Mouse (Mus musculus) heart, embryonic 16.5 days (tissue): ENCODE data around the gene Sfmbt2. TPM values are rescaled to one million over a fixed set of nuclear protein-coding genes. Genes with fewer than 3 reads are reported as not detected.
"Not testable (repeated sequence)": the region's sequence is repeated elsewhere in the genome, so short reads cannot be mapped to it uniquely, and the experiment has no call there.

Source experiments
- ATAC-seq: fragments of 200-750 bp; cut with Nextera tagmentation; replicated peaks from 2 replicates; pipeline ENCODE4 v1.8.0; 2017; ENCODE audit warnings: moderate number of reproducible peaks; ENCODE audit not compliant: insufficient read depth, low FRiP score; ENCODE audit errors: extremely low read depth
- H3K27ac ChIP-seq: fragments of 300-500 bp; sonication (generic); 2 replicates; pipeline ENCODE4 v1.5.1; 2014; ENCODE audit warnings: mild to moderate bottlenecking, low read length, control low read depth, moderate library complexity
- H3K27me3 ChIP-seq: fragments of 300-500 bp; sonication (generic); 2 replicates; pipeline ENCODE4 v1.6.1; 2014; ENCODE audit warnings: low read length, mixed read lengths; ENCODE audit not compliant: control insufficient read depth, insufficient read depth
- H3K36me3 ChIP-seq: fragments of 300-500 bp; sonication (generic); 2 replicates; pipeline ENCODE4 v1.6.1; 2014; ENCODE audit not compliant: control insufficient read depth, insufficient read depth
- H3K4me1 ChIP-seq: fragments of 300-500 bp; sonication (generic); 2 replicates; pipeline ENCODE4 v1.6.1; 2014; ENCODE audit warnings: low read length, mixed read lengths; ENCODE audit not compliant: control insufficient read depth, insufficient read depth
- H3K4me2 ChIP-seq: fragments of 300-500 bp; sonication (generic); 2 replicates; pipeline ENCODE4 v1.6.1; 2014; ENCODE audit warnings: low read depth, mild to moderate bottlenecking, control low read depth, low read length
- H3K4me3 ChIP-seq: fragments of 300-500 bp; sonication (generic); 2 replicates; pipeline ENCODE4 v1.5.1; 2014; ENCODE audit warnings: mild to moderate bottlenecking, control low read depth, low read length
- H3K9ac ChIP-seq: fragments of 300-500 bp; sonication (generic); 2 replicates; pipeline ENCODE4 v1.6.1; 2014; ENCODE audit warnings: low read length, control low read depth
- H3K9me3 ChIP-seq: fragments of 300-500 bp; sonication (generic); replicated peaks from 2 replicates; pipeline ENCODE4 v1.6.1; 2016; ENCODE audit warnings: low read length; ENCODE audit not compliant: control insufficient read depth
- WGBS: fragments of 180-500 bp; shearing (Covaris S2); extraction: QIAGEN DNeasy Blood & Tissue Kit; methylation state at CpG from one replicate; pipeline ENCODE4 v1.1.7; 2014; 5-methylcytosine and 5-hydroxymethylcytosine counted together
- polyA plus RNA-seq: library from polyadenylated mRNA; unstranded; fragments of >200 nt; fragmentation: Nextera tagmentation; extraction: Ambion mirVana; gene quantifications from 2 replicates; pipeline ENCODE4 v1.2.1, GENCODE M21; 2015

Sfmbt2 gene
- polyA plus RNA-seq, 1 experiment from 2014 or later, result 1.3 TPM

GRCm38 (mm10) chr2:10344073-10344472 is 26.2 kb upstream of the Sfmbt2 start:
- not testable (repeated sequence) for H3K4me2 ChIP-seq, H3K9ac ChIP-seq, H3K36me3 ChIP-seq, H3K27me3 ChIP-seq, H3K4me3 ChIP-seq, H3K9me3 ChIP-seq, H3K4me1 ChIP-seq, ATAC-seq, H3K27ac ChIP-seq
- 84% methylated on average over 1 of the region's 1 CpGs for WGBS

- Histone ChIP-seq H3K27me3 (no peaks in the 10 kb centered on the region), H3K36me3 (no peaks in the 10 kb centered on the region), H3K4me2 (no peak overlapping the region), H3K27ac (no peak overlapping the region), H3K4me1 (no peaks in the 10 kb centered on the region), H3K9me3 (no peaks in the 10 kb centered on the region), H3K4me3 (no peak overlapping the region), H3K9ac (no peak overlapping the region)
- WGBS, result 91% methylated on average over 4 of the region's 4 CpGs
- no peak for ATAC-seq
These were observed 23.1 kb upstream of the Sfmbt2 start for GRCm38 (mm10) chr2:10347193-10347592.

- H3K27ac ChIP-seq, result no peak overlapping the region
- no peaks in the 10 kb centered on the region for H3K4me1 ChIP-seq
- no peak overlapping the region for H3K9ac ChIP-seq
- no peaks in the 10 kb centered on the region for H3K27me3 ChIP-seq
- ATAC-seq, result no peak
- H3K4me3 ChIP-seq, result no peak overlapping the region
- no peaks in the 10 kb centered on the region for H3K9me3 ChIP-seq
- no peaks in the 10 kb centered on the region for H3K36me3 ChIP-seq
- no peak overlapping the region for H3K4me2 ChIP-seq
- WGBS, result 74% methylated on average over 5 of the region's 5 CpGs
These were observed 22.3 kb upstream of the Sfmbt2 start for GRCm38 (mm10) chr2:10348036-10348435.

GRCm38 (mm10) chr2:10350266-10350810 is 20.0 kb upstream of the Sfmbt2 start:
- H3K4me1 ChIP-seq, result no peaks in the 10 kb centered on the region
- H3K9ac ChIP-seq, result no peak overlapping the region
- no peaks in the 10 kb centered on the region for H3K27me3 ChIP-seq
- WGBS, result 30% methylated on average over 4 of the region's 4 CpGs
- no peaks in the 10 kb centered on the region for H3K9me3 ChIP-seq
- H3K36me3 ChIP-seq, result no peaks in the 10 kb centered on the region
- no peak overlapping the region for H3K27ac ChIP-seq
- no peak overlapping the region for H3K4me3 ChIP-seq
- no peak overlapping the region for H3K4me2 ChIP-seq
- ATAC-seq, result no peak

GRCm38 (mm10) chr2:10351125-10351524 is 19.2 kb upstream of the Sfmbt2 start:
- H3K27ac ChIP-seq, result no peak overlapping the region
- WGBS, result 53% methylated on average over 1 of the region's 1 CpGs
- ATAC-seq, result no peak
- no peaks in the 10 kb centered on the region for H3K36me3 ChIP-seq
- H3K4me1 ChIP-seq, result no peaks in the 10 kb centered on the region
- no peaks in the 10 kb centered on the region for H3K27me3 ChIP-seq
- no peak overlapping the region for H3K4me2 ChIP-seq
- H3K4me3 ChIP-seq, result no peak overlapping the region
- no peak overlapping the region for H3K9ac ChIP-seq
- no peaks in the 10 kb centered on the region for H3K9me3 ChIP-seq

- no peaks in the 10 kb centered on the region for H3K4me1 ChIP-seq
- no peak overlapping the region for H3K4me3 ChIP-seq
- no peak for ATAC-seq
- no peak overlapping the region for H3K27ac ChIP-seq
- H3K36me3 ChIP-seq, result no peaks in the 10 kb centered on the region
- no peak overlapping the region for H3K9ac ChIP-seq
- 59% methylated on average over 3 of the region's 3 CpGs for WGBS
- H3K9me3 ChIP-seq, result no peaks in the 10 kb centered on the region
- no peaks in the 10 kb centered on the region for H3K27me3 ChIP-seq
- no peak overlapping the region for H3K4me2 ChIP-seq
These were observed 17.4 kb upstream of the Sfmbt2 start for GRCm38 (mm10) chr2:10352887-10353286.

GRCm38 (mm10) chr2:10353889-10354288 is 16.4 kb upstream of the Sfmbt2 start:
- Histone ChIP-seq H3K4me2 (no peak overlapping the region), H3K4me1 (no peaks in the 10 kb centered on the region), H3K9me3 (no peaks in the 10 kb centered on the region), H3K36me3 (no peaks in the 10 kb centered on the region), H3K4me3 (no peak overlapping the region), H3K9ac (no peak overlapping the region), H3K27me3 (no peaks in the 10 kb centered on the region), H3K27ac (no peak overlapping the region)
- ATAC-seq, result no peak
- WGBS, result 56% methylated on average over 4 of the region's 4 CpGs

GRCm38 (mm10) chr2:10359861-10360260 is 10.4 kb upstream of the Sfmbt2 start:
- Histone ChIP-seq H3K36me3 (no peaks in the 10 kb centered on the region), H3K27ac (no peak overlapping the region), H3K9ac (no peak overlapping the region), H3K4me2 (no peak overlapping the region), H3K27me3 (peaks cover 2% of the 10 kb centered on the region; the same call in 1 of the 2 replicates), H3K9me3 (no peaks in the 10 kb centered on the region), H3K4me3 (no peak overlapping the region), H3K4me1 (no peaks in the 10 kb centered on the region)
- ATAC-seq, result no peak
- 83% methylated on average over 2 of the region's 2 CpGs for WGBS

- no peak overlapping the region for H3K4me3 ChIP-seq
- no peak overlapping the region for H3K27ac ChIP-seq
- ATAC-seq, result no peak
- H3K9ac ChIP-seq, result no peak overlapping the region
- 90% methylated on average over 6 of the region's 6 CpGs for WGBS
- H3K9me3 ChIP-seq, result no peaks in the 10 kb centered on the region
- peaks cover 30% of the 10 kb centered on the region for H3K27me3 ChIP-seq
- no peak overlapping the region for H3K4me2 ChIP-seq
- no peaks in the 10 kb centered on the region for H3K4me1 ChIP-seq
- H3K36me3 ChIP-seq, result no peaks in the 10 kb centered on the region
These were observed 5.2 kb upstream of the Sfmbt2 start for GRCm38 (mm10) chr2:10365081-10365480.
